Mouse (Mus musculus) kidney, adult 2 months (tissue): ENCODE measurements at regions not wholly inside any gene's neighbourhood (a gene's known extent, or its start where the extent isn't known, plus 50 kb on each side); places are given as distances from the start of the nearest gene placed in this dataset.

Source experiments
- CTCF ChIP-seq: fragments of 200-500 bp; conservative IDR thresholded peaks from 2 replicates; pipeline ENCODE4 v1.5.1; 2011; ENCODE audit warnings: low read depth, mild to moderate bottlenecking, control low read depth, low read length, moderate library complexity, mixed read lengths; ENCODE audit not compliant: insufficient read depth, insufficient read length
- POLR2A ChIP-seq: fragments of 200-500 bp; IDR thresholded peaks from one replicate; pipeline ENCODE4 v1.6.1; 2011; ENCODE audit warnings: low read depth, low read length, control low read depth

DNA sequence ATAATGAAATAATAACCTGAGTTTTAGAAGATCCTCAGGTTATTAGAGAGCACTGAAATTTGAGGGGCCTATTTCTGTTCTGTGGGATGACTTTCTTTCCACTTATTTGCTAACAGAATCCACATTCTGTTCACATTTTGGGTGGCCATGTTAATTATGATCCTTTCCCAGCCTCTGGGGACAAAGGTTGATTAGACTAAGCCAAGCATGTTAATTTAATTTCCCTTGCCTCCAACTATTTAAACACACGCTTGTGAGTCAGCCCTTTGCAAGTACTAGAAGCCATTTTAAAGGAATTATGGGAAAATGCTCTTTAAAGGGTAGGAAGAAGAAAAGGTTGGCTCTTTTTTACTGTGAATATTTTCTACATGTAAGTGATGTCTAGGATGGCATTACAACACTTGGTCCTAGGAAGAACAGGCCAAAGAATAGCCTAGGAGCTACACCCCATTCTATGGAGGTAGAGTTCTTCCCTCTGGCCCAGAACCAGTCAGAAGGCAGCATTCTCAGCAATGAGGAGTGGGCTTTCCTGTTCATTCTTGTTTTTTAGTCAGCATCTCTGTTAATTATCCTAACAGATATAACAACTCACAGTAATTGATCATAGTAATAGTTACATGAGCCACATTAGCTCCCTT is 482.7 kb downstream of the Pcdh18 start:
- no peak for TF ChIP-seq CTCF
- no peak for TF ChIP-seq POLR2A
